Mouse (Mus musculus) G1E (cell line): ENCODE results near the gene Wdhd1.

Source experiments
- CTCF ChIP-seq: IDR thresholded peaks from 2 replicates; pipeline ENCODE4 v1.5.1; 2012; ENCODE audit warnings: low read depth, low read length, inconsistent platforms, mixed read lengths
- POLR2AphosphoS5 ChIP-seq: IDR thresholded peaks from 2 replicates; pipeline ENCODE4 v1.6.1; 2012; ENCODE audit warnings: low read depth, low read length, inconsistent platforms; ENCODE audit not compliant: insufficient replicate concordance
- TAL1 ChIP-seq: conservative IDR thresholded peaks from 2 replicates; pipeline ENCODE4 v1.6.1; 2012; ENCODE audit warnings: low read depth, low read length, inconsistent platforms, mixed read lengths

GRCm38 (mm10) chr14:47302885-47303680 lies 26.4 kb upstream of the Wdhd1 start:
- TF ChIP-seq CTCF: no peak
- TF ChIP-seq TAL1: no peak
- no peak for TF ChIP-seq POLR2AphosphoS5
